In the genomic region with DNA sequence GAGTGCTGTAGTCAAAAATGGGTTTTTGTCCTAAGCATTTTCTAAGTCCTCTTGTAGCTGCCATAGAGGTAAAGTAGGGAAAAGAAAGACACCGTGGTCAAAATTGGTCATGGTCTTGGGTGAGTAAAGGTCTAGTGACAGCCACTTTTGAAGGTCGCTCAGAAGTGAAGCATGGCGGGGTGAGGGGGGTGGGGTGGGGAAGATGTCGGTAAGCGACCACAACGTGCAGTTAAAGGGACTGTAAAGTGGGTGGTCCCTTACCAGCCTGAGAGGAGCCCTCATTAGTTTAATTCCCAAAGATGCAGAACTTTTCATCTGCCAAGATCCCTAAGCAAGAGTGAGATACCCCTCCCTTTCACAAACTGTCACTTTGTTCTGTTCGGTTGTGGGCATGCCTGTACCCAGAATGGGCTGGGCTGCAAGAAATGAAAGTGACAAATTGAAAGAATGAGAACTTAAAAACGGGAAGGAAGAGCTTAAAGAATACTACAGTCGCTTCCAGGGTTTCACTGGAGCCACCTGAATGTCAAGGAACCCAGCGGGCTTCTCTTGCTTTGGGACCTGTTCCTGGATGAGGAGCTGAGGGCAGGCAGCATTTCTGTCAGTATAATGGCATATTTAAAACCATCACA, we compare ENCODE assay signal across 8 mouse cellular contexts. TPM values are rescaled to one million over a fixed set of nuclear protein-coding genes. Genes with fewer than 3 reads are reported as not detected.
A peak's percentile ranks its signal among the peaks of the same experiment; 100 is the strongest.
DNase-seq lines count a peak whose midpoint lies in the region; ATAC-seq and TF ChIP-seq lines count a peak whose summit lies in the region.

No protein-coding gene starts in this region.

- peak overlapping the region; percentile 91 for H3K4me3 ChIP-seq in kidney, embryonic 15.5 days (replicated peaks)
- H3K4me3 ChIP-seq in bone marrow macrophage, adult 2 months (ENCODE audit: insufficient read depth, low read length) = peak overlapping the region; percentile 93
- H3K4me3 ChIP-seq in hindbrain, embryonic 16.5 days (ENCODE audit: low read length) = peak overlapping the region; percentile 80
- H3K4me3 ChIP-seq in midbrain, postnatal 0 days (ENCODE audit: low read depth, low read length) = peak overlapping the region; percentile 63

- TF ChIP-seq CTCF in bone marrow macrophage, adult 2 months (IDR thresholded peaks at IDR 0.05; ENCODE audit: low read depth, low read length) = no peak
- no peak for TF ChIP-seq CTCF in midbrain, postnatal 0 days (IDR thresholded peaks at IDR 0.05)

- no peaks in the 10 kb centered on the region for H3K27me3 ChIP-seq in kidney, embryonic 15.5 days
- H3K27me3 ChIP-seq in hindbrain, embryonic 16.5 days (replicated peaks; ENCODE audit: control insufficient read depth, insufficient read depth, low read length) = no peaks in the 10 kb centered on the region
- no peaks in the 10 kb centered on the region for H3K27me3 ChIP-seq in midbrain, postnatal 0 days (ENCODE audit: insufficient read depth, low read length)

- H3K27ac ChIP-seq in kidney, embryonic 15.5 days = no peak overlapping the region
- no peak overlapping the region for H3K27ac ChIP-seq in bone marrow macrophage, adult 2 months (ENCODE audit: insufficient read depth, low read depth, low read length)
- H3K27ac ChIP-seq in hindbrain, embryonic 16.5 days (ENCODE audit: low read depth, low read length) = no peak overlapping the region
- no peak overlapping the region for H3K27ac ChIP-seq in midbrain, postnatal 0 days (ENCODE audit: low read depth, low read length)

- peaks cover 5% of the 10 kb centered on the region; the same call in 1 of the 2 replicates for H3K36me3 ChIP-seq in kidney, embryonic 15.5 days
- H3K36me3 ChIP-seq in hindbrain, embryonic 16.5 days (ENCODE audit: control insufficient read depth, insufficient read depth, low read length) = no peaks in the 10 kb centered on the region
- H3K36me3 ChIP-seq in midbrain, postnatal 0 days (ENCODE audit: insufficient read depth, low read length) = no peaks in the 10 kb centered on the region

- H3K4me1 ChIP-seq in kidney, embryonic 15.5 days = peaks cover 42% of the 10 kb centered on the region
- peaks cover 6% of the 10 kb centered on the region for H3K4me1 ChIP-seq in bone marrow macrophage, adult 2 months (ENCODE audit: control insufficient read depth, insufficient read depth, low read length)
- H3K4me1 ChIP-seq in hindbrain, embryonic 16.5 days (ENCODE audit: control insufficient read depth, insufficient read depth, low read depth, low read length) = peaks cover 7% of the 10 kb centered on the region
- H3K4me1 ChIP-seq in midbrain, postnatal 0 days (ENCODE audit: insufficient read depth, low read length) = no peaks in the 10 kb centered on the region; the same call in 1 of the 2 replicates

- H3K4me2 ChIP-seq in kidney, embryonic 15.5 days = peak overlapping the region; percentile 87
- peak overlapping the region; percentile 97 for H3K4me2 ChIP-seq in hindbrain, embryonic 16.5 days (ENCODE audit: low read length)
- H3K4me2 ChIP-seq in midbrain, postnatal 0 days (ENCODE audit: low read depth, low read length, poor library complexity, severe bottlenecking) = peak overlapping the region; percentile 94

- DNase-seq in kidney, adult 11 months = no peak
- DNase-seq in midbrain, postnatal 0 days (ENCODE audit: low spot score) = no peak
- DNase-seq in adrenal gland, postnatal 4 days (ENCODE audit: low spot score in 2 of 2) = no peak
- no peak for DNase-seq in layer of hippocampus, adult 9-10 months (ENCODE audit: low spot score)

- WGBS in kidney, embryonic 15.5 days = 11% methylated on average over 10 of the region's 10 CpGs
- WGBS in hindbrain, embryonic 16.5 days = 12% methylated on average over 10 of the region's 10 CpGs
- 14% methylated on average over 10 of the region's 10 CpGs for WGBS in midbrain, postnatal 0 days

- ATAC-seq in kidney, embryonic 15.5 days (replicated peaks; ENCODE audit: low FRiP score) = no peak
- ATAC-seq in hindbrain, embryonic 16.5 days = no peak
- ATAC-seq in midbrain, postnatal 0 days (ENCODE audit: low FRiP score) = no peak
- no peak for ATAC-seq in frontal cortex, adult (ENCODE audit: low TSS enrichment)

- TF ChIP-seq POLR2A in bone marrow macrophage, adult 2 months (IDR thresholded peaks at IDR 0.05; ENCODE audit: borderline replicate concordance, low read depth, low read length) = no peak

- no peaks in the 10 kb centered on the region for H3K9me3 ChIP-seq in kidney, embryonic 15.5 days (replicated peaks)
- H3K9me3 ChIP-seq in hindbrain, embryonic 16.5 days (ENCODE audit: control insufficient read depth, low read length) = no peaks in the 10 kb centered on the region
- no peaks in the 10 kb centered on the region for H3K9me3 ChIP-seq in midbrain, postnatal 0 days (ENCODE audit: low read length)

- peak overlapping the region; percentile 77 for H3K9ac ChIP-seq in kidney, embryonic 15.5 days
- H3K9ac ChIP-seq in hindbrain, embryonic 16.5 days (ENCODE audit: low read depth, low read length) = peak overlapping the region; percentile 74; the same call in 1 of the 2 replicates
- H3K9ac ChIP-seq in midbrain, postnatal 0 days (replicated peaks; ENCODE audit: low read length, poor library complexity, severe bottlenecking) = 0 out of 2 replicates have a peak overlapping the region, but pooled peaks have one; percentile 52

RNA-seq across cellular contexts. Expression of a gene that starts 1.5 kb away (rescaled TPM):
- 18.6 and 19.4 TPM in 2 replicates for polyA plus RNA-seq in kidney, embryonic 15.5 days (2015; fragmentation: Nextera tagmentation; extraction: Ambion mirVana)
- 7.7 and 10.9 TPM in 2 replicates for polyA plus RNA-seq in bone marrow macrophage, adult 2 months (2012; ENCODE audit: insufficient read depth, insufficient read length, missing spikeins)
- polyA plus RNA-seq in hindbrain, embryonic 16.5 days (2015; fragmentation: Nextera tagmentation; extraction: Ambion mirVana) = 5.4 and 5.6 TPM in 2 replicates
- total RNA-seq in midbrain, postnatal 0 days (2014; rRNA removed) = 16.7 and 23.2 TPM in 2 replicates
- polyA plus RNA-seq in midbrain, postnatal 0 days (2015; fragmentation: Nextera tagmentation; extraction: Ambion mirVana) = 2.4 and 3.3 TPM in 2 replicates
- 100 to 1,000 TPM; 106 to 129 TPM for total RNA-seq in adrenal gland, postnatal 4 days (2021)

RNA-seq across cellular contexts. Expression of a gene that starts 29.0 kb away (rescaled TPM):
- 25.3 and 26.0 TPM in 2 replicates for polyA plus RNA-seq in kidney, embryonic 15.5 days (2015; fragmentation: Nextera tagmentation; extraction: Ambion mirVana)
- polyA plus RNA-seq in bone marrow macrophage, adult 2 months (2012; ENCODE audit: insufficient read depth, insufficient read length, missing spikeins) = 60.9 and 62.7 TPM in 2 replicates
- 12.7 and 13.8 TPM in 2 replicates for polyA plus RNA-seq in hindbrain, embryonic 16.5 days (2015; fragmentation: Nextera tagmentation; extraction: Ambion mirVana)
- total RNA-seq in midbrain, postnatal 0 days (2014; rRNA removed) = 18.1 and 23.0 TPM in 2 replicates
- 12.3 and 13.7 TPM in 2 replicates for polyA plus RNA-seq in midbrain, postnatal 0 days (2015; fragmentation: Nextera tagmentation; extraction: Ambion mirVana)
- 10 to 100 TPM; 34.7 to 39.2 TPM for total RNA-seq in adrenal gland, postnatal 4 days (2021)
